Mouse (Mus musculus) layer of hippocampus, adult 9-10 months (tissue): Measurements from ENCODE around the gene Nup188.

Experiments used
- DNase-seq: peaks from one replicate; pipeline ENCODE4 v3.0.0; 2022; ENCODE audit warnings: low spot score

The Nup188 gene

DNA sequence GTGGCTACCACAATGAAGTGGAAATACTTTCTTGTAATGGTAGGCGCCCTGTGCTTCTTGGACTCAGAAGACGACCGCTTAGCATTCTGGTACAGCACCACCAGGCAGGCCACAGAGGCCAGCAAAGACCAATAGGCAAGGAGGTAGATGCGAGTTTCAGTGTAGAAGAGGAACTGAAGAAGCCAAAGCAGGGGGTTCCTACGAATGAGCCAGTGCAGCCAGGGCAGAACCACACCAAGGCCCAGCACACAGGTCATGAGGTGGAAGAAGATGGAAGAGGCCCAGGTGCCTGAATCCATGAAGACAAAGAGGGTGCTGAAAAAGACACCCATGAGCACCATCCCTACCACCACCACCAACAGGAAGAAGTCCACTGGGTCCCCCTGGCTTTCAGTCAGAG is 1.2 kb upstream of the Nup188 start:
- no peak for DNase-seq

GRCm38 (mm10) chr2:30285416-30286181 is 598 bp upstream of the Nup188 start:
- no peak for DNase-seq

DNA sequence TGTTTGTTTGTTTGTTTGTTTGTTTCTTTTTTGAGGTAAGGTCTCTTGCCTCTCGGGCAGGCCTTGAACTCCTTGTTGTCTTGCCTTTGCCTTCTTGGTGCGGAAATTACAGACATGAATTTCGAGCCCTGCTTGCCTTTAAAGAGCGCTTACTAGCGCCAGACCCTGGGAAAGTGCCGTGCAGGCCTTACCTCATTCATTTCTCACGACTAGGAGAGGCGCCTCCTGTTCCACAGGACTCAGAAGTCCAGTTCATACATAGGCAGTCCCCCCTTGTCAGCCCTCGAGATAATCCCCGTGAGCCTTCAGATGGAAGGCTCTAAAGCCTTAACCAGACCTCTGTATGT is 803 bp downstream of the Nup188 start:
- DNase-seq, result no peak

- no peak for DNase-seq
Observed at GRCm38 (mm10) chr2:30299525-30299924, 13.3 kb downstream of the Nup188 start.

DNA sequence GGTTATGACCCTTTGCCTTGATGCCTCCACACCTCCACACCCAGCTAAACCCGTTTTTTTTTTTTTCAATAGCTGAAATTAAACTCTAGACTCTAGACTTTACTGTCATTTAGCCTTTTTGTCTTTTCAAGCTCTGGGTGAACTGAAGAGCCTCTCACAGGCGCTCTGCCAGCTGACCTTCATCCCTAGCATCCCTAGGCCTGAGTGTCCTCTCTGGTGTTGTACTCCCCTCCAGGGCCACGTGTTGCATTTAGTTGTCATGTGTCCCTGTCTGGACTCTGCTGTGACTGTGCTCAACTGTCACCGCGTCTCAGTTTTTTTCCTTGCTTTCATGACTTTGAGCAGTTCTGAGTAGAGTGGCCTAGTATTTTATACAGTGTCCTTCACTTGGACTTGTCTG is 13.8 kb downstream of the Nup188 start:
- no peak for DNase-seq

DNA sequence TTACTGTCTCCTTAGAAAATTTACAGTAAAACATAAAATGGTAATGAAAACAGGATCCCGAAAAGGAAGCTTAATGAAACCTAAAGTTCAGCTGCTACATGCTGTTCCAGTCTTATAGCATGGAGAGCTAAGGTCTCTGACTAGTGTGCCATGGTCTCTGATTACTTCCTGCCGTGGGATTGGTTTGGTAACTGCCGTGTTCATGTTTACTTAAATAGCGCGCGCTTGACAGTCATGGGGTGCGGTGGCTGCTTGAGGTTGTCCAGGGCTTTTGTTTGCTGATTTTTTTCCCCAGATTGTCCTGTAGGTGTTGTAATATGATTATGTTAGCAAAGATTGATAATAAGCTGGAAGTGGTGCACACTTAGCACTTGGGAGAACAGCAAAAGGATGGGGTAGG is 19.9 kb downstream of the Nup188 start:
- DNase-seq, result no peak

- no peak for DNase-seq
Observed at GRCm38 (mm10) chr2:30309351-30309750, 23.2 kb downstream of the Nup188 start.

GRCm38 (mm10) chr2:30311481-30311880 is 25.3 kb downstream of the Nup188 start:
- no peak for DNase-seq

DNA sequence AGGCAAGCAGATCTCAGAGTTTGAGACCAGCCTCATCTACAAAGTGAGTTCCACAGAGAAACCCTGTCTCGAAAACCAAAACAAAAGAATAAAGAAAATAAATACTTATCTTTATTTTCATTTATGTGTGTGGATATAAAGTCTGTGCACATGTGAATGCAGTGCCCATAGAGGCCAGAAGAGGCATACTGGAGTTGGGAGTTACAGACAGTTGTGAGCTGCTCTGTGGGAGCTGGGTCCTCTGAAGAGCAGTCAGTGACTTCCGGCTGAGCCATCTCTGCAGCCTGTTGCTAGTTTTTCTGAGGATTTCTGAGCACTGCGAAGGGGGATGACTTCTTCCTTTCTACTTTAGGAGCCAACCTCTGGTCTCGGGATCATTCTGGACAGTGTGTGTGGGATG is 29.9 kb downstream of the Nup188 start:
- DNase-seq, result no peak

DNA sequence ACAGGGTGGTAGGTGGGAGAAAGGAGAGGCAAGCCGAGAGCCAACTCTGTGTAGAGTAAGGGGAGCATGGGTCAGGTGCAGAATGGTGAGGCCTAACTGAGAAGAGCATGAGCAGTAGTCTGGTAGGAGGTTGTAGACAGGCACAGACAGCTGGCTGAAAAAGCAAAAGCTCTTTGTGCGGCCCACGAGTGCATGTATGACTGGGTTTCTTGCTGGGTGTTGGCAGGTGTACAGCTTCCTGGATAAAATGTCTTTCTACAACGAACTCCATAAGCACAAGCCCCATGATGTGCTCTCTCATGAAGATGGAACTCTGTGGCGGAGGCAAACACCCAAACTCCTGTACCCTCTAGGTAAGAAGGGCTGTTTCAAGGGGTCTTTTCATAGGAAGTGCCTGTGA is 30.8 kb downstream of the Nup188 start:
- DNase-seq, result no peak

DNA sequence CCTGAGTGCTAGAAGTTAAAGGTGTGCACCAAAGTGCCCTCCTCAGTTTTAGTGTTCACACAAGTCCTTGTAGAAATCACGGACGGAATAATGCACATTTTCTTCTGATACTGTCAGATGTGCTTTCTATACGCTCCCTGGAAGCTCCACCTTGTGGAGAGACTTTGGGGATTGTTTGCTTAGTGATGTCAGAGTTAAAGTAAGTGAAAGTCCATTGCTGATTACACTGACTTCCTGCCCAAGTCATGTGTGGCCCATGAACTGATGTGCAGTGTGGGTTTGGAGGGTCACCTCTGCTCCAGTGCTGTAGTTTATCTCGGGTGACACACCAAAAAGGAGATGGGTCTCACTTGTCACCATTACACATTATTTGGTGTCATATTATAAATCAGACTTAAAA is 33.1 kb downstream of the Nup188 start:
- DNase-seq, result no peak

DNA sequence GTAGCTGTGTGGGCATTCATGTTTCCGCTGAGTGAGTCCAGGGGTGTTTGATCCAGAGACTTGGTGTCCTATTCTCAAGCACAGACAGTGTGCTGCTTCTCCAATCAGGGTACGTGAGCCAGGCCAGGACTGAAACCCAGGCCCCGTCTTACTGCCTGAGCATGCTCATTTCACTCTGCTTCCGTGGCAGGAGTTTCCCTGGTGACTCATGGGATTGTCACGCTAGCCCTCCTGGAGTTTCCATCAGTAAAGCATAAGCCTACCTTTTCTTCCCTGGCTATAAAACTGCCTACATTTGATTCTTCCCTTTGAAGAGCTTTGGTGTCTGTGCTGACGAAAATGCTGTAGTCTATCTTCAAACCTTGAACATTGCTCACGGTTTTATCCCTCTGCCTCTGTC is 36.9 kb downstream of the Nup188 start:
- no peak for DNase-seq

GRCm38 (mm10) chr2:30325296-30325695 is 39.1 kb downstream of the Nup188 start:
- no peak for DNase-seq

DNA sequence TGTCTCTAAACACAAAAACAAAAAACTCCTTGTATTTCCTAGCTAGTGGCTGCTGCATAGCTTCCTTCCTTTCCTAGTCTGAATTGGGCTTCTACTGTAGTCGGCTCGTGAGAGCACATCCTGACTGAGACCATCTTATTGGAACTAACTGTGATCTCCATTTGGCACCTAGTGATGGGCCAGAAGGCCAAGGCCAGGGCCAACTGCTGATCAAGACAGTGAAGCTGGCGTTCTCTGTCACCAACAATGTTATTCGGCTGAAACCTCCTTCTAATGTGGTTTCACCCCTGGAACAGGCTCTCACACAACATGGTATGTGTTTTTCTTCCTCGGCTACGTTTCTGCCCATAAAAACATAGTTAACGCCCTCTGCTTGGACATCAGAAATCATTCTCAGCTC is 41.1 kb downstream of the Nup188 start:
- no peak for DNase-seq

DNA sequence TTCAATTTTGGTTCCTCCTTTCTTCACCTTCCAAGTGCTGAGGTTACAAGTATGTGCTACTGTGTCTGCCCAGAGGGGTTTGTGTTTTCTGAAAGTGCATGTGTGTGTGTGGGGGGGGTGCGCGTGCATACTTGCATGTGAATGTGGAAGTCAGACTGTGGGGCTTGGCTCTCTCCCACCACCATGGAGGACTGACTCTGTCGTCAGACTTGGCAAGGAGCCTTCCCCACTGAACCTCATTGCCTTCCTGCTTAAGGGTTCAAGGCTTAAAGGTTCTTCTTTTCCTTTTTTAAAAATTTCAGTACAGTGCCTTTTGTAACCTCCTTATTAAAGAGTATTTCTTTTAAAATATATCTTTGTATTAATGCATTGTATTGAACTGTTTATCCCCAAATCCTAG is 42.6 kb downstream of the Nup188 start:
- no peak for DNase-seq

DNA sequence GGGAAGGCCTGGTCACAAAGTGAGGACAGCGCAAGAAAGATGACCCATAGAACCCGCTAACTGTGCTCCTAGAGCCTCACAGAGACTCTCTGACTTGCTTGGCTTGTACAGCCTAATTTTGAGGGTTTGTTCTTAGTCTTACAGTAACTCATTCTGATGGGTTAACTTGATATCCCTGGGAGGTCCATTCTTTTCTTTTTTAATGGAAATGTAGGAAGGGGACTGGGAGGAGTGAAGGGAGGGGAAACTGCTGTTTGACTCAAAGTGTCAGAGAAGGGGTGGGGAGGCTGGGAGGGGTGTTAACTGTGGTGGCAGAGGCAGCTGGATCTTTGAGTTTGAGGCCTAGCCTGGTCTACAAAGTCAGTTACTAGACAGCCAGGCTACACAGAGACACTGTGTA is 49.1 kb downstream of the Nup188 start:
- no peak for DNase-seq

DNA sequence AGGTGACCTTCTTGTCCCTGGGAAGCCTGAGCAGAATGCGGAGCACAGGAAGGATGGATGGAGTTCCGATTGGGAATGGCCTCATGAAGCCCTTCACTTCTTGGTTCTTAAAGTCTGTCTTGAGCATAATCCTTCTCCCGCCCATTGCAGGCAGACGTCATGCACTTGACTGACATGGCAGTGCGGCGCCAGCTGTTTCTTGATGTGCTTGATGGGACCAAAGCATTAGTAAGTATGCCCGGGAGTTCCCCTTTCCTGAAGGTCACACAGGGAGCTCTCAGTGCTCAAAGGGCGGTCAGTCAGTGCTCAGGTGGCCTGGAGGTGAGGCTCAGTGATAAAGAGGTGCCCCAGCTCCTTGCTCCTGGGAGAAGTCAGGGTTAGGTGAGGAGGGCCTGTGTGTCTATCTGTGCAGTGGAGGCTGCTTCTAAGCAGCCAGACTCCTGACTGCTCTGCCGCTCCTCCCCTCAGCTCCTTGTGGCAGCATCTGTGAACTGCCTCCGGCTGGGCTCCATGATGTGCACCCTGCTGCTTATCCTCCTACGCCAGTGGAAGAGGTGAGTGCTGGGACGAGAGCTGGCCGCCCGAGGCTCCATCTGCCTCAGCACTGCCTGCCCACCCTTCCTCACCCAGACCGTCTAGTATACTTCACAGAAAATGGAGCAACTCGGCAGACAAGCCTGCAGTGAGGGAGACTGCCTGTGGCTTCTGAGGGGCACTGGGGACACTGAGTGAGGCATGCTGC is 50.1 kb downstream of the Nup188 start:
- no peak for DNase-seq

- DNase-seq, result no peak
Observed at GRCm38 (mm10) chr2:30337179-30337578, 51.0 kb downstream of the Nup188 start.

GRCm38 (mm10) chr2:30342061-30342460 is 55.9 kb downstream of the Nup188 start:
- DNase-seq, result no peak

DNA sequence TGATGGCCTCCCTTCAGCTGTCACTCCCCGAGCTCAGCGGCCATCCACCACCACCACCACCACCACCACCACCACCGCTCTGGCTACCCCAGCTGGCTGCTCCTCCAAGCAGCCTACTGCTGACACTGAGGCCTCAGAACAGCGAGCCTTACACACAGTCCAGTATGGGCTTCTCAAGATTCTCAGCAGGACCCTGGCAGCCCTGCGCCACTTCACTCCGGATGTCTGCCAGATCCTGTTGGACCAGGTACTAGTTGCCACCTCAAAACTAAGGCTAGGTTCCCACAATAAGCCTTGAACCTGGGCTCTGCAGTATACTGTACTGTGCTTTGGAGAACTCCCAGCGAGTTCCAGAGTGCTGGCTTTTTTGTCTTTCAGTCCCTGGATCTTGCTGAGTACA is 56.3 kb downstream of the Nup188 start:
- no peak for DNase-seq

- no peak for DNase-seq
Observed at GRCm38 (mm10) chr2:30343601-30344137, 57.5 kb downstream of the Nup188 start.

DNA sequence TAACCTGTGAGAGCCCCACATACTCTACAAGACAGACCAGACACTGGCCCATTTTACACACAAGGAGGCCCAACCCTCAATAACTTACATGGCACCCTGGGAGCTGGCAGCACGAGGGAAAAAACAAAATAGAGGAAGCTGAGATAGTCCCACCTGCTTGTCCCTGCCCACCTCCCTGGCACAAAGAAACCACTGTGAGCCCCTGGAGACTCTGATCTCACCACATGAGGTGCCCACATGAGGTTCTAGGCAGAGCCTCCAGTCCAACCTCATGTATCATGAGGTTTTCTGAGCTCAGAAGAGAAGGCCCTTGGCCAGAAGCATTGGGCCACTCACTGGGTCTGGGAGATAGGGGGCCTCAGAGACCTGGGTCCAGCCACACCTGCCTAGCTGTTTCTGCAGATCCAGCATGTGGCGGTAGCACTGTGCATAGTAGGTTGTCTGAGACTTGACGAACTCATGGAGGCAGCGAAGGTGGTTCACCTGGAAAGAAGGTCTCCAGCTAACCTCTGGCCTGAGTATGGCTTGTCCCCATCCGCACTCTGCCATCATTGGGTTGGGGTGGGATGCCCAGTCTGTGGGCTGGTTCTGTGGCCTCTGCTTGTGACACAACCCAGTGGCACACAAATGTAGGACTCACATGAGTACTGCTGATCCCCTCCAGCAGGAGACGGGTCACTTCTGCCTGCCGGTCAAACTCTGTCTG is 59.9 kb downstream of the Nup188 start:
- no peak for DNase-seq

GRCm38 (mm10) chr2:30349196-30349595 is 63.0 kb downstream of the Nup188 start:
- no peak for DNase-seq
